Mouse (Mus musculus): ENCODE measurements around the gene Khdrbs1.

DNA sequence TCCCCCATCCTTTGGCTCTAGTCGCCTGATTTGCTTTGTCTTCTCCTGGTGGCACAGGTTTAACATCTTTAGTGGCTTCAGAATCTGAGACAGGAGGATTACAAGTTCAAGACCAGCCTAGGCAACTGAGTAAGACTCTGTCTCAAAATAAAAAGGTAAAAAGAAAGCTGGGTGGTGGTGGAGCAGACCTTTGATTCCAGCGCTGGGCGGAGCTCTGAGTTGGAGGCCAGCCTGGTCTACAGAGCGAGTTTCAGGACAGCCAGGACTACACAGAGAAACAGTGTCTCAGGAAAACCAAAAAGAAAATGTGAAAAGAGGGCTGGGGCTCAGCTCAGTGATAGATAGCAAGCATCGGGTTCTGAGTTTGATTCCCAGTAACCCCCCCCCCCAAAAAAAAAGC is 41.4 kb upstream of the Khdrbs1 start:
- TF ChIP-seq CTCF (IDR thresholded peaks at IDR 0.05; ENCODE audit: borderline replicate concordance, control insufficient read depth, extremely low read depth, insufficient read depth, low read length, poor library complexity) (no peak), POLR2A (IDR thresholded peaks at IDR 0.05; ENCODE audit: control insufficient read depth, extremely low read depth, insufficient read depth, low read length, poor library complexity) (no peak)

Data from thymus, adult 2 months (tissue).